Mouse (Mus musculus) forebrain, postnatal 0 days (tissue): ENCODE measurements at regions not wholly inside any gene's neighbourhood (a gene's known extent, or its start where the extent isn't known, plus 50 kb on each side); places are given as distances from the start of the nearest gene placed in this dataset.

Experiments used
- ATAC-seq: fragments of 200-750 bp; cut with Nextera tagmentation; 2 replicates; pipeline ENCODE4 v1.8.0; 2017; ENCODE audit warnings: mild to moderate bottlenecking, moderate library complexity
- DNase-seq: peaks from one replicate; pipeline ENCODE4 v3.0.0-alpha.2; 2015
- H3K27ac ChIP-seq: fragments of 300-500 bp; sonication (generic); 2 replicates; pipeline ENCODE4 v1.5.1; 2014; ENCODE audit warnings: low read depth, mild to moderate bottlenecking, antibody characterized with exemption, low read length, moderate library complexity, mixed read lengths
- H3K27me3 ChIP-seq: fragments of 300-500 bp; sonication (generic); 2 replicates; pipeline ENCODE4 v1.6.1; 2014; ENCODE audit warnings: mild to moderate bottlenecking, low read length, mixed read lengths; ENCODE audit not compliant: insufficient read depth
- H3K36me3 ChIP-seq: fragments of 300-500 bp; sonication (generic); 2 replicates; pipeline ENCODE4 v1.6.1; 2014; ENCODE audit warnings: mild to moderate bottlenecking, moderate library complexity; ENCODE audit not compliant: insufficient read depth
- H3K4me1 ChIP-seq: fragments of 300-500 bp; sonication (generic); 2 replicates; pipeline ENCODE4 v1.6.1; 2014; ENCODE audit warnings: antibody characterized with exemption; ENCODE audit not compliant: insufficient read depth
- H3K4me2 ChIP-seq: fragments of 300-500 bp; sonication (generic); 2 replicates; pipeline ENCODE4 v1.6.1; 2014; ENCODE audit warnings: low read depth, mild to moderate bottlenecking, moderate library complexity
- H3K4me3 ChIP-seq: fragments of 300-500 bp; sonication (generic); 2 replicates; pipeline ENCODE4 v1.5.1; 2014; ENCODE audit warnings: low read depth, low read length, mixed read lengths
- H3K9ac ChIP-seq: fragments of 300-500 bp; sonication (generic); 2 replicates; pipeline ENCODE4 v1.6.1; 2014; ENCODE audit warnings: mild to moderate bottlenecking
- H3K9me3 ChIP-seq: fragments of 300-500 bp; sonication (generic); 2 replicates; pipeline ENCODE4 v1.6.1; 2016; ENCODE audit warnings: low read length
- CTCF ChIP-seq: sonication (generic); IDR thresholded peaks from 2 replicates; pipeline ENCODE4 v1.5.1; 2016; ENCODE audit warnings: antibody characterized with exemption, control low read depth, low read depth
- WGBS: fragments of 180-500 bp; shearing (Covaris S2); extraction: QIAGEN DNeasy Blood & Tissue Kit; methylation state at CpG from one replicate; pipeline ENCODE4 v1.1.7; 2014; 5-methylcytosine and 5-hydroxymethylcytosine counted together

GRCm38 (mm10) chr14:46221897-46222669 lies 157.1 kb upstream of the Gm15217 start:
- Histone ChIP-seq H3K27me3 (no peaks in the 10 kb centered on the region), H3K36me3 (no peaks in the 10 kb centered on the region), H3K4me3 (no peak overlapping the region), H3K9me3 (no peaks in the 10 kb centered on the region), H3K4me1 (no peaks in the 10 kb centered on the region), H3K9ac (no peak overlapping the region), H3K4me2 (no peak overlapping the region), H3K27ac (no peak overlapping the region)
- WGBS, result 81% methylated on average over 4 of the region's 4 CpGs
- no peak for DNase-seq
- ATAC-seq, result no peak
- no peak for TF ChIP-seq CTCF

- no peak for DNase-seq
- Histone ChIP-seq H3K27ac (no peak overlapping the region), H3K4me2 (no peak overlapping the region), H3K9ac (no peak overlapping the region), H3K4me1 (no peaks in the 10 kb centered on the region), H3K36me3 (no peaks in the 10 kb centered on the region), H3K27me3 (no peaks in the 10 kb centered on the region), H3K9me3 (no peaks in the 10 kb centered on the region), H3K4me3 (no peak overlapping the region)
- ATAC-seq, result no peak
- WGBS, result 59% methylated on average over 6 of the region's 6 CpGs
- no peak for TF ChIP-seq CTCF
These were observed 156.2 kb upstream of the Gm15217 start for GRCm38 (mm10) chr14:46223008-46223407.

- no peaks in the 10 kb centered on the region for H3K27me3 ChIP-seq
- WGBS, result 84% methylated on average over 4 of the region's 4 CpGs
- no peak overlapping the region for H3K9ac ChIP-seq
These were observed 154.7 kb upstream of the Gm15217 start for GRCm38 (mm10) chr14:46224421-46224950.

GRCm38 (mm10) chr14:46225851-46226608 lies 153.2 kb upstream of the Gm15217 start:
- WGBS, result 21% methylated on average over 6 of the region's 6 CpGs
- no peak for TF ChIP-seq CTCF
- Histone ChIP-seq H3K4me3 (no peak overlapping the region), H3K27me3 (no peaks in the 10 kb centered on the region), H3K4me2 (no peak overlapping the region), H3K27ac (no peak overlapping the region), H3K9ac (no peak overlapping the region), H3K9me3 (no peaks in the 10 kb centered on the region), H3K36me3 (no peaks in the 10 kb centered on the region), H3K4me1 (no peaks in the 10 kb centered on the region)
- DNase-seq, result peak; percentile 22
- ATAC-seq, result peak; percentile 74

More at GRCm38 (mm10) chr14:46224421-46224950, 154.7 kb upstream of the Gm15217 start:
- Histone ChIP-seq H3K27ac (no peak overlapping the region), H3K4me1 (no peaks in the 10 kb centered on the region), H3K9me3 (no peaks in the 10 kb centered on the region), H3K36me3 (no peaks in the 10 kb centered on the region), H3K4me2 (no peak overlapping the region), H3K4me3 (no peak overlapping the region)
- no peak for TF ChIP-seq CTCF
- DNase-seq, result no peak
- ATAC-seq, result no peak

- WGBS, result 68% methylated on average over 3 of the region's 3 CpGs
- ATAC-seq (no peak), DNase-seq (no peak)
- TF ChIP-seq CTCF, result no peak
- Histone ChIP-seq H3K4me3 (no peak overlapping the region), H3K4me1 (no peaks in the 10 kb centered on the region), H3K27me3 (no peaks in the 10 kb centered on the region), H3K4me2 (no peak overlapping the region), H3K36me3 (no peaks in the 10 kb centered on the region), H3K27ac (no peak overlapping the region), H3K9ac (no peak overlapping the region), H3K9me3 (no peaks in the 10 kb centered on the region)
These were observed 145.2 kb upstream of the Gm15217 start for GRCm38 (mm10) chr14:46234040-46234439.

- WGBS, result 94% methylated on average over 8 of the region's 8 CpGs
- no peak for DNase-seq
These were observed 144.4 kb upstream of the Gm15217 start for GRCm38 (mm10) chr14:46234835-46235234.

More at GRCm38 (mm10) chr14:46234835-46235234, 144.4 kb upstream of the Gm15217 start:
- Histone ChIP-seq H3K4me1 (no peaks in the 10 kb centered on the region), H3K9ac (no peak overlapping the region), H3K4me2 (no peak overlapping the region), H3K36me3 (no peaks in the 10 kb centered on the region), H3K27ac (no peak overlapping the region), H3K27me3 (no peaks in the 10 kb centered on the region), H3K4me3 (no peak overlapping the region), H3K9me3 (no peaks in the 10 kb centered on the region)
- ATAC-seq, result no peak
- no peak for TF ChIP-seq CTCF
